Mouse (Mus musculus) stomach, embryonic 14.5 days (tissue): Measurements from ENCODE around the gene Olfr215. TPM values are rescaled to one million over a fixed set of nuclear protein-coding genes. Genes with fewer than 3 reads are reported as not detected.

ENCODE experiments used
- polyA plus RNA-seq: library from polyadenylated mRNA; unstranded; fragments of >200 nt; fragmentation: Nextera tagmentation; extraction: Ambion mirVana; gene quantifications from 2 replicates; pipeline ENCODE4 v1.2.1, GENCODE M21; 2014

The Olfr215 gene
- polyA plus RNA-seq, 1 experiment from 2014 or later, result not detected

Other genes starting within 250 kb of the Olfr215 start
- 34.3 and 38.8 TPM in 2 replicates for gene March8, start 246.2 kb downstream of the Olfr215 start, polyA plus RNA-seq
- 1.1 and 2.3 TPM in 2 replicates for gene Alox5, start 123.0 kb downstream of the Olfr215 start, polyA plus RNA-seq
- not detected in 2 replicates for gene Olfr211, start 95.1 kb downstream of the Olfr215 start, polyA plus RNA-seq
- not detected in 2 replicates for gene Olfr212, start 77.7 kb downstream of the Olfr215 start, polyA plus RNA-seq
- gene Olfr213, start 45.7 kb downstream of the Olfr215 start, polyA plus RNA-seq, result not detected in 2 replicates
- 0.25 and 0.38 TPM in 2 replicates for gene Gm5580, start 33.1 kb downstream of the Olfr215 start, polyA plus RNA-seq
- gene Olfr214, start 30.0 kb downstream of the Olfr215 start, polyA plus RNA-seq, result not detected in 2 replicates
- gene Zfp422, start 44.8 kb upstream of the Olfr215 start, polyA plus RNA-seq, result 170 and 178 TPM in 2 replicates
- 33.0 and 33.8 TPM in 2 replicates for gene Depp1, start 66.4 kb upstream of the Olfr215 start, polyA plus RNA-seq
- gene Rassf4, start 89.8 kb upstream of the Olfr215 start, polyA plus RNA-seq, result 11.3 and 13.1 TPM in 2 replicates
- gene Tmem72, start 132.7 kb upstream of the Olfr215 start, polyA plus RNA-seq, result 0.06 and 0.07 TPM in 2 replicates